Mouse (Mus musculus): Measurements from ENCODE around the gene Mrpl27.

- no peak for TF ChIP-seq POLR2A (IDR thresholded peaks at IDR 0.05; ENCODE audit: insufficient read length, low read depth)
- TF ChIP-seq E2F4 (IDR thresholded peaks at IDR 0.05; ENCODE audit: insufficient read depth): no peak
- no peak for TF ChIP-seq POLR2AphosphoS2 (IDR thresholded peaks at IDR 0.05; ENCODE audit: insufficient read length, low read depth)
- no peak for TF ChIP-seq TCF3 (IDR thresholded peaks at IDR 0.05; ENCODE audit: insufficient read length, low read depth)
- TF ChIP-seq MYOD1 (IDR thresholded peaks at IDR 0.05; ENCODE audit: control insufficient read depth in 1 of 3, insufficient read length in 2 of 3, low read depth in 2 of 3): no peak
- peak; percentile 25 for TF ChIP-seq USF1 (IDR thresholded peaks at IDR 0.05; ENCODE audit: low read depth)
Observed at GRCm38 (mm10) chr11:94630199-94631011, 23.2 kb upstream of the Mrpl27 start.

Data from myocyte (in vitro differentiated cells).